Mouse (Mus musculus): ENCODE measurements around the gene Fto. TPM values are rescaled to one million over a fixed set of nuclear protein-coding genes. Genes with fewer than 3 reads are reported as not detected.

Fto gene
- total and polyA plus RNA-seq, 2 experiments from 2014 or later, result 41.1 to 50.6 TPM

DNA sequence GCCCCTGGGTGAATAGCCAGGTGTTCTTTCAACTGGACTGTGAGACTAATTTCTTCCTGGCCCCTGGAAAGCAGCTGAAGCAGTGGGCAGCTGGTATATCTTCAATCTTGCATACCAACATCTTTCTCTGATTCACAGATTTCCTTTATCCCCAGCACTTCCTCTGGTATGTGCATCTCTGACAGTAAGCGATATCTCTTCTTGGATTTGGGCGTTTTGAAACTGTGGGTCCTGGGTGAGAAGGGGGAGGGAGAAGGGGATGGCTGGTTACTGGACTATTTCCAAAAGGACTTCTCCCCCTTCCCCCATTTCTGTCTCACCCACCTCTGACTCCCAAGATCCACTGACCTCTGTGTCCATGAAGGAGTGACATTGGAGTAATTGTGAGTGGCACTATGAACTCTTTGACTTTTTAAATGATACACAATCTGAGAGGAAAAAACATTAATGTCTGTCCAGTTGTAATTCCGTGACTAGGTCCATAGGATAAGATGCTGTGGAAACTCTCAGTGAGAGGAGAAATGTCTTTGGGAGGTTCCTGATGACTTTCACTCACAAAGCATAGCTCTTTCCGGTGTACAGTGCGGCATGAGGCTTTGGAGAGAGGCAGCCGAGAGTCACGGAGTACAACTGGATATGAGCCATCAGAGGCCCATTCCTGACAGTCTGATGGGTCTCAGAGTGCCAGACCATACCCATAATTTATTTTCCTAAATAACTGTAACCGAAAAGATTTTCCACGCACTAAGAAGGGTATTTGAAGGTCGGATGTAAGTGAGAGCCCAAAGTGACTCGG lies 271.5 kb downstream of the Fto start:
- WGBS, result 62% methylated on average over 11 of the region's 11 CpGs
- no peak overlapping the region for H3K9ac ChIP-seq (replicated peaks; ENCODE audit: low read depth, low read length)

DNA sequence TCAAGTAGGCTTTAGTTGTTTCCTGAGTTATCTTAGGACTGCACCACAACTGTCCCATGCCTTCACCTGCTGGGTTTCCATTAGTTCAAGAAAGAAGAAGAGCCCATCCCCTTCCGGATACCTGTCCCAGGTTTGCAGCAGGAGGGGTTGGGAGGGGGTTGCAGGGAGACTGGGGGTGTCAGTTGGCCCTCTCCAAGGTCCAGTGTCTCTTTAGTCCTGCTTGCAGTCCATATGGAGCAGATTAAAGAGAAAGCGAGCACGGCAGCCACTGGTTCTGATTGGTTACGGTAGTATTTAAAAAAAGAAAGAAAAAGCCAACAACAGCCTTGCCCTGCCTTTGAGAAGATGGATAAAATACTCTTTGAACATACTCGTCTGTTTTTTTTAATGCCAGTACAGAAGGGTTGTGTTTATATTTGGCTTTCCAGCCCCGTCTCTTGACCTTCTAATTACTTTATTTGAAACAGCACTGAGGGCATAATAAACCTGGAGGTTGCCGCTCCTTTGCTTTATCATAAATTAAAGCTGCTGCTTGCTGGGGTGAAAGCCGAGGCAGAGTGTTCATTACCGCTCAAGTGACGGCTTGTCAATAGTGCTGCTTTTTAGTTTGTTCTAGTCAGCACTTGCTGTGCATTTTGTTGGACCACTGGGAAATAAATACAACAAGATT lies 279.2 kb downstream of the Fto start:
- Histone ChIP-seq H3K4me2 (ENCODE audit: low read depth, low read length) (no peak overlapping the region), H3K36me3 (replicated peaks; ENCODE audit: control insufficient read depth, insufficient read depth, low read length) (no peaks in the 10 kb centered on the region), H3K27me3 (ENCODE audit: control insufficient read depth, insufficient read depth, low read length) (no peaks in the 10 kb centered on the region), H3K4me1 (ENCODE audit: control insufficient read depth, insufficient read depth) (no peaks in the 10 kb centered on the region; the same call in 1 of the 2 replicates), H3K27ac (ENCODE audit: low read depth) (no peak overlapping the region), H3K9me3 (replicated peaks; ENCODE audit: control insufficient read depth, low read length) (no peaks in the 10 kb centered on the region), H3K9ac (replicated peaks; ENCODE audit: low read depth, low read length) (no peak overlapping the region), H3K4me3 (ENCODE audit: low read depth, low read length) (no peak overlapping the region)
- TF ChIP-seq CTCF (IDR thresholded peaks at IDR 0.05; ENCODE audit: low read depth), result no peak
- no peak for TF ChIP-seq EP300 (IDR thresholded peaks at IDR 0.05; ENCODE audit: low read depth)
- WGBS, result 77% methylated on average over 10 of the region's 10 CpGs
- DNase-seq (ENCODE audit: low spot score), result no peak
- ATAC-seq (ENCODE audit: insufficient read depth, low read depth), result no peak

More for the DNA sequence above, 271.5 kb downstream of the Fto start:
- H3K4me1 ChIP-seq (ENCODE audit: control insufficient read depth, insufficient read depth), result 0 out of 2 replicates have a peak, but pooled peaks cover 5% of the 10 kb centered on the region
- H3K4me3 ChIP-seq (ENCODE audit: low read depth, low read length), result no peak overlapping the region
- no peaks in the 10 kb centered on the region for H3K36me3 ChIP-seq (replicated peaks; ENCODE audit: control insufficient read depth, insufficient read depth, low read length)
- H3K9me3 ChIP-seq (replicated peaks; ENCODE audit: control insufficient read depth, low read length), result no peaks in the 10 kb centered on the region
- H3K27me3 ChIP-seq (ENCODE audit: control insufficient read depth, insufficient read depth, low read length), result no peaks in the 10 kb centered on the region
- no peak overlapping the region for H3K27ac ChIP-seq (ENCODE audit: low read depth)
- peak; percentile 10 for DNase-seq (ENCODE audit: low spot score)
- TF ChIP-seq CTCF (IDR thresholded peaks at IDR 0.05; ENCODE audit: low read depth), result no peak
- no peak for TF ChIP-seq EP300 (IDR thresholded peaks at IDR 0.05; ENCODE audit: low read depth)
- no peak overlapping the region for H3K4me2 ChIP-seq (ENCODE audit: low read depth, low read length)
- no peak for ATAC-seq (ENCODE audit: insufficient read depth, low read depth)

DNA sequence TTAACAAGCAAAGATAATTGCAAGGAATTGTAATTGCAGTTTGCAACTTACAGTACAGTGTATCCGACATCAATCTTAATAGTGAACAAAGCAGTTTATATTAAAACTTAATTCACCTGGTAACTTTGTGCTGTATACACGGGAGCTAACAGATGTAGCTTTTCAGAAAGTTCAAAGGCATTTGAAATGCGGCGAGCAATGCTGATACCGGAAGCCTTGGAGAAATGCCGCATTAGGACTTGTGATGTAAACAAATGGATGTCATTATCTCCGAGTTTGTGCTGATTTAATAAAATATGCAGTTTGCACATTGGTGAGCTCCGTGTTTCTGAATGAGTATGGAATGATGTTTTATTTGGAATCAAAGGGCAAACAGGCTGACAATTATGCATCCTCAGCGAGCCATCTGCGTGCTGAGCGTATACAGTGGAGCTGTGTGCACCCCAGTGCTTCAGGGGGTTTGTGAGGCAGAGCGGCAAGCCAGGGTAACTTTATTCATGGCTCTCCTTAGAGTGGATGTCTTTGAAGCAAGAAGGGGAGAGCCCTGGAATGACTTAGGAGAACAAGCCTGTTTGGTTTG lies 280.0 kb downstream of the Fto start:
- ATAC-seq (ENCODE audit: insufficient read depth, low read depth) (no peak), DNase-seq (ENCODE audit: low spot score) (no peak)
- Histone ChIP-seq H3K36me3 (replicated peaks; ENCODE audit: control insufficient read depth, insufficient read depth, low read length) (no peaks in the 10 kb centered on the region), H3K27me3 (ENCODE audit: control insufficient read depth, insufficient read depth, low read length) (no peaks in the 10 kb centered on the region), H3K27ac (ENCODE audit: low read depth) (no peak overlapping the region), H3K9ac (replicated peaks; ENCODE audit: low read depth, low read length) (no peak overlapping the region), H3K4me2 (ENCODE audit: low read depth, low read length) (no peak overlapping the region), H3K9me3 (replicated peaks; ENCODE audit: control insufficient read depth, low read length) (no peaks in the 10 kb centered on the region), H3K4me1 (ENCODE audit: control insufficient read depth, insufficient read depth) (no peaks in the 10 kb centered on the region; the same call in 1 of the 2 replicates), H3K4me3 (ENCODE audit: low read depth, low read length) (no peak overlapping the region)
- TF ChIP-seq CTCF (IDR thresholded peaks at IDR 0.05; ENCODE audit: low read depth) (no peak), EP300 (IDR thresholded peaks at IDR 0.05; ENCODE audit: low read depth) (no peak)
- WGBS, result 77% methylated on average over 12 of the region's 12 CpGs

DNA sequence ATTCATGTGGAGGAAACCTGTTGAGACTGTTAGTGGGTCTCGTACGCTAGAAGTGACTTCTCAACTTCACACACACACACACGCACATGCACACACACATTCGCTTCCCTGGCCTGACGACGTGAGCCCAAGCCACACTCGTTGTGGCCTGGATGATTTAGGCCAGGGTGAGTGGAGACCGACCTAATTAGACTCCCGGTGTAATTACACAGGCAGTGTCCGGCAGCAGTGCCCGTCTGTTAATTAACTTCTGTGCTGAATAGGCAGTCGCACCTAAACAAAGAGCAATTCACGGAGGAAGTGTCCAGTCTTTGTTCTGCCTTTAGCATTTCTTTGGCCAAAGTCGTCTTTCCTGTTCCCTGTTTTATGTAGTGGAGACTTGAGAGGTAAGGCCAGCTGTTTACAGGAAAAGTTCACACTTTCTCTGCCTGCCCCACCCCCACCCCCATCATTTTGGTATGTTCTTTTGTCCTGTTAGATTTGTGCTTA lies 286.1 kb downstream of the Fto start:
- no peak overlapping the region for H3K9ac ChIP-seq (replicated peaks; ENCODE audit: low read depth, low read length)
- H3K27me3 ChIP-seq (ENCODE audit: control insufficient read depth, insufficient read depth, low read length), result no peaks in the 10 kb centered on the region
- ATAC-seq (ENCODE audit: insufficient read depth, low read depth) (no peak), DNase-seq (ENCODE audit: low spot score) (no peak)
- WGBS, result 77% methylated on average over 14 of the region's 14 CpGs
- H3K27ac ChIP-seq (ENCODE audit: low read depth), result no peak overlapping the region
- H3K36me3 ChIP-seq (replicated peaks; ENCODE audit: control insufficient read depth, insufficient read depth, low read length), result no peaks in the 10 kb centered on the region
- no peak overlapping the region for H3K4me3 ChIP-seq (ENCODE audit: low read depth, low read length)
- H3K4me2 ChIP-seq (ENCODE audit: low read depth, low read length), result no peak overlapping the region
- H3K9me3 ChIP-seq (replicated peaks; ENCODE audit: control insufficient read depth, low read length), result no peaks in the 10 kb centered on the region
- H3K4me1 ChIP-seq (ENCODE audit: control insufficient read depth, insufficient read depth), result no peaks in the 10 kb centered on the region
- no peak for TF ChIP-seq CTCF (IDR thresholded peaks at IDR 0.05; ENCODE audit: low read depth)
- no peak for TF ChIP-seq EP300 (IDR thresholded peaks at IDR 0.05; ENCODE audit: low read depth)

DNA sequence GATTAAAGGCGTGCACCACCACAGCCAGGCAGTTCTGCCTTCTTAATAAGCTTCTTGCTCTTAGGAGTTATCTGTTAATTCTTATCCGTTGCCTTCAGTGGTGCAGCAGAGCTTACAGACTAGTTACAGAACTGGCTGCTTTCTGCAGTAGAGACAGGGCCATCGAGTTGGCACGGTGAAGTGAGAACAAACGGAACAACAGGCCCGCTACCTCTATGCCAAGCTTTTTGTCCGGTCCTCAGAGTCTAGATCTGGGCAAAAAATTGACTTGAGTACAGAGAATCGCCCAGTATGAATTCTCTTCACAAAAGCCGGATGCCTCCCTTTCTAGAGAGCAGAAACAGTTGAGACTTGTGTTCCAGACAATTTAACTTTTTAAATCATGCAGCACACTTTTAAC lies 290.4 kb downstream of the Fto start:
- Histone ChIP-seq H3K9me3 (replicated peaks; ENCODE audit: control insufficient read depth, low read length) (no peaks in the 10 kb centered on the region), H3K36me3 (replicated peaks; ENCODE audit: control insufficient read depth, insufficient read depth, low read length) (no peaks in the 10 kb centered on the region), H3K4me1 (ENCODE audit: control insufficient read depth, insufficient read depth) (no peaks in the 10 kb centered on the region), H3K4me3 (ENCODE audit: low read depth, low read length) (no peak overlapping the region), H3K4me2 (ENCODE audit: low read depth, low read length) (no peak overlapping the region), H3K27ac (ENCODE audit: low read depth) (no peak overlapping the region), H3K9ac (replicated peaks; ENCODE audit: low read depth, low read length) (no peak overlapping the region), H3K27me3 (ENCODE audit: control insufficient read depth, insufficient read depth, low read length) (no peaks in the 10 kb centered on the region)
- WGBS, result 75% methylated on average over 9 of the region's 9 CpGs
- TF ChIP-seq CTCF (IDR thresholded peaks at IDR 0.05; ENCODE audit: low read depth) (no peak), EP300 (IDR thresholded peaks at IDR 0.05; ENCODE audit: low read depth) (no peak)
- no peak for DNase-seq (ENCODE audit: low spot score)
- no peak for ATAC-seq (ENCODE audit: insufficient read depth, low read depth)
